Mouse (Mus musculus): Measurements from ENCODE around the gene Cacna2d4.

GRCm38 (mm10) chr6:119329215-119329714 lies 92.9 kb downstream of the Cacna2d4 start:
- TF ChIP-seq CTCF (IDR thresholded peaks at IDR 0.05; ENCODE audit: low read depth) (no peak), EP300 (IDR thresholded peaks at IDR 0.05; ENCODE audit: low read depth) (no peak)

Measured in liver, embryonic 14.5 days (tissue).